Mouse (Mus musculus): ENCODE results near the gene Tle6. TPM values are rescaled to one million over a fixed set of nuclear protein-coding genes. Genes with fewer than 3 reads are reported as not detected.
A peak's percentile ranks its signal among the peaks of the same experiment; 100 is the strongest.

The Tle6 gene
- polyA plus RNA-seq, 1 experiment from 2014 or later: 3.7 TPM

GRCm38 (mm10) chr10:81565257-81566228 lies 35.3 kb downstream of the Tle6 start:
- DNase-seq (ENCODE audit: low spot score): peak; percentile 69

GRCm38 (mm10) chr10:81564734-81565133 lies 36.1 kb downstream of the Tle6 start:
- DNase-seq (ENCODE audit: low spot score): peak; percentile 82

DNA sequence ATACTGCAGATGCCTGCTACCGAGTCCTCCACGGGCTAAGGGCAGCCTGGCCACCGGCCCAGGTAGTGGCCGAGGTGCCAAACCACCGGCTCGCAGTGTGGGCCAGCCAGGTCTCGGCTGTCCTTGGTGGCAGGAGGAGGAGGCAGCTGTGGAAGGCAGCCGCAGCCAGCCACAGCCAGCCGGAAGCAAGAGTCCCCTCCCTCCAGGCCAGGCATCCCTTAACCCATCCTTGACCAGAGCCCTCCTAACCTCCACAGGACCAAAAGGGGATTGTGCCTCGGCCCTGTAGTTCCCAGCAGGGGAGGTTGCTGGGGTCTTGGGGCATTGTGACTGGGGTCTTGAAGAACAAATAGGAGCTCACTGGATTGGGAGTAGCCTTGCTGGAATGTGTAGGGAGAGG lies 36.7 kb downstream of the Tle6 start:
- DNase-seq (ENCODE audit: low spot score): no peak

GRCm38 (mm10) chr10:81563481-81563880 lies 37.4 kb downstream of the Tle6 start:
- no peak for DNase-seq (ENCODE audit: low spot score)

DNA sequence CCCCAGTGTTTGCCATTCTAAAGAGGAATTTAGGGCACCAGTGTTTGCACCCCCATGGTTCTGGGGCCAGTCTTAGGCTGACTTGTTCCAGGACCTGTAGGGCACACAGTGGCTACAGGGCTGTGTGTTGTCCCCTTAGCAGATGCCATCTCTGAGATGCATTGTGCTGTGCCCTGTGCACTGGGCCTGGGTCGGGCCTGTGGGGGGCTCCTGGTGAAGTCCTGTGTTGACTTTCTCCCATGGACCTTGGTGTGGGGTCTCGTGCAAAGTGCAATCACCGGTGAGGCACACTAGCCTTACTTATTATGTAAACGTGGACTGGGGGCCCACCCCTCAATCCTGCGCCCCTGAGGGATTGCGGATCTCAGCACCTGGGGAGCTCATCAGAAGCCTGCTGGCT lies 38.5 kb downstream of the Tle6 start:
- no peak for DNase-seq (ENCODE audit: low spot score)

DNA sequence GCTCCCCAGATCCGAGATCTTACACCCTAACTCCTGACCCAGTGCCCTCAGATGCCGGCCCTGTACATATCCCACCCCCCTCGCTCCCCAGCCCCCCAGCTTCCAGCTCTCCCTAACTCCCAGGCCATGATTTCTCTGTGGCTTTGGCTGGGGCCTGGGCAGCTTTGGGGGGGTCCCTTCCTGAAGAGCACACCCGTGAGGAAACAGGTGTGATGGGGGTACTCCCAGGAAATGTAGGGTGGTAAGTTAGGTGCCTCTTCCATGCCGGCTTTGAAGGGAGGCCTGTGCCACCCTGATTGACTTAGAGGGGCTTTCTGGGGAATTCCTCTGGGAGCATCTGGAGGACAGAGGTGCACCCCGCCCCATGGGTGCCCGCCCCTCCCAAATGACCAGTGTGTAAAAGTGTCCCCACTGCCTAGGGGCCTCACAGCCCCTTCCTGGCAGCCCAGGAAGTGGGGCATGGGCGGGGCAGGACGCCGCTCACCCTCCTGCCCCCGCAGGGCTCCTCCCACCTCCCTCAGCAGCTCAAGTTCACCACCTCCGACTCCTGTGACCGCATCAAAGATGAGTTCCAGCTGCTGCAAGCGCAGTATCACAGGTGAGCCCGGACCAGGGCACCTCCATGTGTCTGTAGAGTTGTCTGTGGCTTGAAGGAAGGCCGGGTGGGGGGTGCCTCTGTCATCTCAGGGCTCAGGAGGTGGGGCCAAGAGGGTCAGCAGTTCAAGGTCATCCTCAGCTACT lies 40.0 kb downstream of the Tle6 start:
- peak; percentile 96 for DNase-seq (ENCODE audit: low spot score)

GRCm38 (mm10) chr10:81559627-81560539 lies 41.0 kb downstream of the Tle6 start:
- DNase-seq (ENCODE audit: low spot score): peak; percentile 79

DNA sequence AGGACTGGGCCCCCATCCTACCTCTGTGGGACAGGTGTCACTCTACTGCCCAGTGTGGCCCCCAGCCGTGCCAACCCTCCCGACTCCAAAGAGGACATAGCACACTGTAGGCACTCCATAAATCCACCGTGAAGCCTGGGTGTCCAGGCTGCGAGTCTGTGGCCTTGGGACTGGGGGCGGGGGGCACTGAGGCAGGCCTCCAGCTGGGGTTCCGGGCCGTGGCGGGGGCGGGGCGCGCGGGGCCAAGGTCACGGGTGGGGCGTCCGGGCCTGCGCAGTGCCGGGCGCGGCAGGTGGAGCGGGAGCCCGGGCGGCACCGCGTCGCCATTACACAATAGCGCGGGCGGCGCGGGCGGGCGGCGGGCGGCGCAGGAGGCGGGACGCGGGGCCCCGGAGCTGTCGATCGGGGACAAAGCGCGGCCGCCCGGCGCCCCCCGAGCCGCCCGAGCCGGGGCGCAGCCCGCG lies 41.7 kb downstream of the Tle6 start, which contains the start of gene Aes:
Gene Aes, plus strand, starts transcription at position 326 of the 464 bp plus-strand sequence.
- peak; percentile 73 for DNase-seq (ENCODE audit: low spot score)

- no peak for DNase-seq (ENCODE audit: low spot score)
Observed at GRCm38 (mm10) chr10:81557491-81557890, 43.4 kb downstream of the Tle6 start.

DNA sequence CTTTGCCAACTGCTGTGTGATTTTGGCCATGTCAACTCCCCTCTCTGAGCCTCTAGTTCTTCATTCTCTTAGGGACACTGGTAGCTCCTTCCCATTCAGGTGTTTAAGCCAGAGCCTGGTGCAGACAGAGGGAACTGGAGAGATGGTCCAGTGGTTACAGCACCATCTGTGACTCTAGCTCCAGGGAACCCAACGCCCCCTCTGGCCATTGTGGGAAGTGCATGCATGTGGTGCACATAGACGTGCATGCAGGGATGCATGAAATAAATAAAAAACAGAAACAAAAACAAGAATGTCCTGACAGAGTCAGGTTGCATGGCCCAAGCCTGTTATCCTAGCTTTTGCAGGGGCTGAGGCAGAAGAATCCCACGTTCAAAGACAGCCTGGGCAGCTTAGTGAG lies 44.6 kb downstream of the Tle6 start:
- DNase-seq (ENCODE audit: low spot score): no peak

GRCm38 (mm10) chr10:81553807-81554755 lies 46.8 kb downstream of the Tle6 start:
- no peak for DNase-seq (ENCODE audit: low spot score)

DNA sequence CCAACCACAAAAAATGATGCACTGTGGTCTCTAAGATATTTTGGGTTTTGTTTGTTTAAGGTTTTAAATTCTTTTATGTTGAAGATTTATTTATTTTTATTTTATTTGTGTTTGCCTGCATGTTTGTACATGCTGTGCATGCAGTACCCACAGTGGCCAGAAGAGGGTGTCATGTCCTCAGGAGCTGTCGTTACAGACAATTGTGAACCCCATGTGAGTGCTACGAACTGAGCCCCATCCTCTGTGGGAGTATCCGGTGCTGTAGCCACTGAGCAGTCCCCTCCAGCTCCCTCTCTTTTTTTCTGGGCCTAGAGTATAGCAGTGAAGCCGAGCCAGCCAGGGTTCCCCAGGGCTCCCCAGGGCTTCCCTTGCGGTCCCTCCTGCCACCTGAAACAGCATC lies 47.6 kb downstream of the Tle6 start:
- DNase-seq (ENCODE audit: low spot score): peak; percentile 53

DNA sequence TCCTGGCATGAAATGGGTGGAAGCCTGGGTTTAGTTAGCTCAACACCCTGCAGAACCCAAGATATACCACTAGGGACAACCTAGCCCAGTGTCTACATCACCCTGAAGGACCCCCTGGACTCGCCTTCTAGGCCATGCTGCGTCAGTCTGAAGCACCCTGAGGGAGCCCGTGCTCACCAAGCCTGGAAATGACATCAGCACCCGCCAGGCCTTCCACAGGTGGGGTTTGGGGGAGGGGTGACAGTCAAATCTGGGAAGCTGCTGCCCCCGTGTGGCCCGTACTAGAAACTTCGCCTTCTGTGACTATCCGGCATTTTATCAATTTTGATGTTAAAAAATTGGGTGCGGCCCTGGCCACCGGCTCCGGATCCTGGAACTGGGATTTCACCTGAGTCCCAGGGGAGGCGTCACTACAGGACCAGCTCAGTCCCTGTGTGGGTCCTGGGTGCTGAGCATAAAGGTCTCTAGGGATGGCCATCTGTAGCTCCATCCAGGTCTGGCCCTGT lies 49.2 kb downstream of the Tle6 start:
- DNase-seq (ENCODE audit: low spot score): peak; percentile 94

DNA sequence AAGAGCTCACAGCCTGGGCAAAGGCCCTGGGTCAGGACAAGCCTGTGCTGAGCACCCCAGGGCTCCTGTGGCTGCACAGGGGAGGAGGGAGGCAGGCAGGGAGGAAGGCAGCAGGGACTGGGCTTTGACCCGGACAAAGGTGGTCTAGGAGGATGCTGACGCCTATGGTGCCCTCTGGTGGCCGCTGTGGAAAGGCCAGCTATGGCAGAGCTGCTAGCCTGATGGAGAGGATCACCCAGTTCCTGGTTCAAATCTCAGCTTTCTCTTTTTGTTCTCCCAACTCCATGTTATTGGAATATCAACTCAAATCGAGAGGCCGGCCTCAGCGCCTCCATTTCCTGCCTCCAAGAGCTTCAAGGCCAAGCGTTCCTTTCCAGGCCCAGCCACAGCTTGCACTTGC lies 50.6 kb downstream of the Tle6 start:
- peak; percentile 75 for DNase-seq (ENCODE audit: low spot score)

- DNase-seq (ENCODE audit: low spot score): no peak
Observed at GRCm38 (mm10) chr10:81548944-81549343, 51.9 kb downstream of the Tle6 start.

DNA sequence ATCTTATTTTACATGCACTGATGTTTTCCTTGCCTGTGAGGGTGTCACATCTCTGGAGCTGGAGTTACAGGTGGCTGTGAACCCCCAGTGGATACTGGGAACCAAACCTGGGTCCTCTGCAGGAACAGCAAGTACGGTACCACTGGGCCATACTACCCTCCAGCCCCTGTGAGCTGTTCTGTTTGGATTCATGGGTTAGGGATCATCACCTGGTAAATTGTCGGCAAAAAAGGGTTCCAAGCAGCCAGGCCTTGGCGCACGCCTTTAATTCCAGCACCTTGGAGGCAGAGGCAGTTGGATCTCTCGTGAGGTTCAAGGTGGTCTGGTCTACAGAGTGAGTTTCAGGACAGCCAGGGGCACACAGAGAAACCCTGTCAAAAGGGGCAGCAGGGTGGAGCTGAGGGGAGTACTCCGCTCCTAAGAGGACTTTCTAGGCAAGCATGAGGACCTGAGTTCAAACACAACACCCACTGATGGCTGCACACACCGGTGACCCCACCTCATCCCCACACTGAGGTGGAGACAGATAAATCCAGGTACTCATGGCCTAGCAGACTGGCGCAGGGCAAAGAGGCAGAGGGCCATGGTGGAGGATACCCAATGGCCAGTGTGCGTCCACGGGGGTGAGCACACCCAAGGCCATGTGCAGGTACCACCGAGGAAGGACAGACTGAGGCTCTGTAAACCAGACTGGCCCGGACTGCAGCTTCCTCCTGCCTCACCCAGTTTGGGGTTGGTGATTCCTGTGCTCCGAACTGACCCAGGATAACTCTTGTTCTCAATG lies 53.9 kb downstream of the Tle6 start:
- DNase-seq (ENCODE audit: low spot score): no peak

GRCm38 (mm10) chr10:81546332-81546731 lies 54.5 kb downstream of the Tle6 start:
- no peak for DNase-seq (ENCODE audit: low spot score)

GRCm38 (mm10) chr10:81545161-81545747 lies 55.6 kb downstream of the Tle6 start, which contains the start of gene Gna11:
Gna11 (minus strand) TSS chr10:81545190.
- peak; percentile 100 for DNase-seq (ENCODE audit: low spot score)

Data from thymus, postnatal 0 days (tissue).